Mouse (Mus musculus) midbrain, postnatal 0 days (tissue): Measurements from ENCODE around the gene Usp22. TPM values are rescaled to one million over a fixed set of nuclear protein-coding genes. Genes with fewer than 3 reads are reported as not detected.
"Not testable (repeated sequence)": the region's sequence is repeated elsewhere in the genome, so short reads cannot be mapped to it uniquely, and the experiment has no call there.

ENCODE experiments used
- ATAC-seq: fragments of 200-750 bp; cut with Nextera tagmentation; 2 replicates; pipeline ENCODE4 v1.8.0; 2017; ENCODE audit warnings: moderate number of reproducible peaks, mild to moderate bottlenecking, moderate TSS enrichment, moderate library complexity; ENCODE audit not compliant: low FRiP score
- DNase-seq: peaks from one replicate; pipeline ENCODE4 v3.0.0-alpha.2; 2015; ENCODE audit warnings: low spot score
- H3K27ac ChIP-seq: fragments of 300-500 bp; sonication (generic); 2 replicates; pipeline ENCODE4 v1.5.1; 2014; ENCODE audit warnings: low read depth, mild to moderate bottlenecking, low read length, mixed read lengths
- H3K27me3 ChIP-seq: fragments of 300-500 bp; sonication (generic); 2 replicates; pipeline ENCODE4 v1.6.1; 2014; ENCODE audit warnings: low read length, control low read depth, mixed read lengths; ENCODE audit not compliant: insufficient read depth
- H3K36me3 ChIP-seq: fragments of 300-500 bp; sonication (generic); 2 replicates; pipeline ENCODE4 v1.6.1; 2014; ENCODE audit warnings: low read length, control low read depth, mixed read lengths; ENCODE audit not compliant: insufficient read depth
- H3K4me1 ChIP-seq: fragments of 300-500 bp; sonication (generic); 2 replicates; pipeline ENCODE4 v1.6.1; 2014; ENCODE audit warnings: mild to moderate bottlenecking, control low read depth, antibody characterized with exemption, low read length, mixed read lengths; ENCODE audit not compliant: insufficient read depth
- H3K4me2 ChIP-seq: fragments of 300-500 bp; sonication (generic); 2 replicates; pipeline ENCODE4 v1.6.1; 2014; ENCODE audit warnings: low read depth, mild to moderate bottlenecking, low read length, mixed read lengths; ENCODE audit not compliant: poor library complexity, severe bottlenecking
- H3K4me3 ChIP-seq: fragments of 300-500 bp; sonication (generic); 2 replicates; pipeline ENCODE4 v1.5.1; 2014; ENCODE audit warnings: low read depth, mild to moderate bottlenecking, low read length, moderate library complexity
- H3K9ac ChIP-seq: fragments of 300-500 bp; sonication (generic); replicated peaks from 2 replicates; pipeline ENCODE4 v1.6.1; 2014; ENCODE audit warnings: mild to moderate bottlenecking, low read length, moderate library complexity, mixed read lengths; ENCODE audit not compliant: poor library complexity, severe bottlenecking
- H3K9me3 ChIP-seq: fragments of 300-500 bp; sonication (generic); 2 replicates; pipeline ENCODE4 v1.6.1; 2016; ENCODE audit warnings: low read length, control low read depth
- CTCF ChIP-seq: IDR thresholded peaks from 2 replicates; pipeline ENCODE4 v1.5.1; 2016; ENCODE audit warnings: antibody characterized with exemption, mild to moderate bottlenecking
- WGBS: fragments of 180-500 bp; shearing (Covaris S2); extraction: QIAGEN DNeasy Blood & Tissue Kit; methylation state at CpG from one replicate; pipeline ENCODE4 v1.1.7; 2014; 5-methylcytosine and 5-hydroxymethylcytosine counted together
- polyA plus RNA-seq: library from polyadenylated mRNA; unstranded; fragments of >200 nt; fragmentation: Nextera tagmentation; extraction: Ambion mirVana; gene quantifications from 2 replicates; pipeline ENCODE4 v1.2.1, GENCODE M21; 2015
- total RNA-seq: library from RNA; depleted of rRNA; stranded (reverse); fragments of >200 nt; gene quantifications from 2 replicates; pipeline ENCODE4 v1.2.3, GENCODE M21; 2014

Usp22 gene
- total and polyA plus RNA-seq, 2 experiments from 2014 or later = 355 to 637 TPM

- no peak for TF ChIP-seq CTCF
- Histone ChIP-seq H3K4me1 (peaks cover 6% of the 10 kb centered on the region; the same call in 1 of the 2 replicates), H3K9ac (no peak overlapping the region), H3K9me3 (no peaks in the 10 kb centered on the region), H3K4me3 (no peak overlapping the region), H3K27ac (no peak overlapping the region), H3K36me3 (no peaks in the 10 kb centered on the region), H3K4me2 (no peak overlapping the region), H3K27me3 (no peaks in the 10 kb centered on the region)
- ATAC-seq = no peak
- DNase-seq = no peak
- 72% methylated on average over 7 of the region's 7 CpGs for WGBS
Measured at GRCm38 (mm10) chr11:61143564-61144469, 31.0 kb downstream of the Usp22 start.

- H3K4me1 ChIP-seq = peaks cover 6% of the 10 kb centered on the region; the same call in 1 of the 2 replicates
- TF ChIP-seq CTCF = no peak
- no peak for DNase-seq
- H3K27me3 ChIP-seq = no peaks in the 10 kb centered on the region
- no peak for ATAC-seq
- H3K9ac ChIP-seq = no peak overlapping the region
- no peak overlapping the region for H3K4me2 ChIP-seq
- WGBS = 80% methylated on average over 6 of the region's 6 CpGs
- no peaks in the 10 kb centered on the region for H3K9me3 ChIP-seq
- no peak overlapping the region for H3K4me3 ChIP-seq
- H3K36me3 ChIP-seq = no peaks in the 10 kb centered on the region
- H3K27ac ChIP-seq = no peak overlapping the region
Measured at GRCm38 (mm10) chr11:61142941-61143530, 31.8 kb downstream of the Usp22 start.

GRCm38 (mm10) chr11:61142262-61142661, 32.6 kb downstream of the Usp22 start:
- peaks cover 4% of the 10 kb centered on the region; the same call in 1 of the 2 replicates for H3K4me1 ChIP-seq
- TF ChIP-seq CTCF = no peak
- DNase-seq (no peak), ATAC-seq (no peak)
- no peaks in the 10 kb centered on the region for H3K36me3 ChIP-seq
- H3K9ac ChIP-seq = no peak overlapping the region
- no peaks in the 10 kb centered on the region for H3K9me3 ChIP-seq
- H3K4me2 ChIP-seq = no peak overlapping the region
- H3K4me3 ChIP-seq = no peak overlapping the region
- H3K27me3 ChIP-seq = no peaks in the 10 kb centered on the region
- no peak overlapping the region for H3K27ac ChIP-seq
- WGBS = 67% methylated on average over 3 of the region's 3 CpGs

- ATAC-seq = no peak
- WGBS = 75% methylated on average over 2 of the region's 2 CpGs
- no peaks in the 10 kb centered on the region for H3K9me3 ChIP-seq
Measured at GRCm38 (mm10) chr11:61141693-61142092, 33.2 kb downstream of the Usp22 start.

GRCm38 (mm10) chr11:61132943-61133342, 41.9 kb downstream of the Usp22 start:
- no peak for TF ChIP-seq CTCF
- no peak overlapping the region for H3K9ac ChIP-seq
- no peak overlapping the region for H3K27ac ChIP-seq
- DNase-seq = no peak
- H3K9me3 ChIP-seq = no peaks in the 10 kb centered on the region
- no peak overlapping the region for H3K4me2 ChIP-seq
- no peaks in the 10 kb centered on the region for H3K4me1 ChIP-seq
- ATAC-seq = no peak
- no peak overlapping the region for H3K4me3 ChIP-seq
- 84% methylated on average over 2 of the region's 2 CpGs for WGBS
- H3K27me3 ChIP-seq = no peaks in the 10 kb centered on the region
- no peaks in the 10 kb centered on the region for H3K36me3 ChIP-seq

More at GRCm38 (mm10) chr11:61141693-61142092, 33.2 kb downstream of the Usp22 start:
- no peaks in the 10 kb centered on the region for H3K27me3 ChIP-seq
- peaks cover under 1% of the 10 kb centered on the region; the same call in 1 of the 2 replicates for H3K4me1 ChIP-seq
- H3K36me3 ChIP-seq = no peaks in the 10 kb centered on the region
- no peak for TF ChIP-seq CTCF
- DNase-seq = no peak
- no peak overlapping the region for H3K9ac ChIP-seq
- H3K4me2 ChIP-seq = no peak overlapping the region
- H3K4me3 ChIP-seq = no peak overlapping the region
- no peak overlapping the region for H3K27ac ChIP-seq

GRCm38 (mm10) chr11:61130646-61131045, 44.2 kb downstream of the Usp22 start:
- not testable (repeated sequence) for H3K4me1 ChIP-seq, H3K4me3 ChIP-seq, DNase-seq, H3K9me3 ChIP-seq, H3K4me2 ChIP-seq, H3K36me3 ChIP-seq, H3K27ac ChIP-seq, ATAC-seq, H3K27me3 ChIP-seq, H3K9ac ChIP-seq
- 95% methylated on average over 4 of the region's 4 CpGs for WGBS
